Comparison of ENCODE assay signal across 1 mouse cellular context in the genomic region with DNA sequence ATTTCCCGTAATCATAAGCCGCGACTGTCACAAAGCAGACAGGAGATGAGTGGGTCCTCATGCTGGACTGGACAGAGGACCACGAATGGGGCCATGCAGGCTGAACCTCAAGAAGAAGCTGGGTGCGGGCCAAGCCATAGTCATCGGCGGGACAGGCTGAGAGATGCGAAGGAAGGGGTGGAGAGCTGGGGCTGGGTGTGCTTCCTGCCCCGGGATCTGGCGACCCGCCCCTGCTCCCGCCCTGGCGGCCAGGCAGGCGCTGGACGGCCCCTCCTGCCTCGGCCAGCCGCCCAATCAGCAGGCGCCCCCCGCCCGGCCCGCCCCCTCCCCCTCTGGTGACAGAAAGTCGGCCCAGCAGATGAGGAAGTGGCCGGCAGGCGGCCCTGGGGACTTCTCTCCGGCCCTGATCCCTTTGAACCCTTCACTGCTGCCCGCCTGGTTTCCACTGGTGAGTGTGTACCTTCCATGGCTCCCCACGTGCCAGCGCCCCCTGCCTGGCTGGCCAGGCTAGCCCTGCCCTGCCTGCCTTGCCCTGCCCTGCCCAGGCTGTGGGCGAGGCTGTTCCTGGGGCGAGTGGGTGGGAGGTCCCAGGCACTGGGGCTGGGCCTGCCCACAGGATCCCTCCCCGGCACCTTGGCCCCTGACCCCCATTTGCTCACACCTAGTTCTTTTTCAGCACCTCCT.
TF ChIP-seq lines count a peak whose summit lies in the region.

Gene Elovl1 (plus strand): TSS at position 326 of the 684 bp plus-strand sequence.

TF ChIP-seq in MEL, 35 proteins besides CTCF, POLR2A, EP300 and RAD21 (continued from another document):
- TF ChIP-seq GABPA (IDR thresholded peaks at IDR 0.05; ENCODE audit: low read depth, low read length) (no peak), POLR2AphosphoS2 (IDR thresholded peaks at IDR 0.05; ENCODE audit: low read length) (peak; percentile 83; the same call in 1 of the 2 replicates), MXI1 (IDR thresholded peaks at IDR 0.05; ENCODE audit: low read depth, low read length) (no peak), MAZ (IDR thresholded peaks at IDR 0.05; ENCODE audit: low read depth, low read length) (0 out of 2 replicates have a peak, but pooled peaks have one; percentile 15), MAX (IDR thresholded peaks at IDR 0.05; ENCODE audit: low read length) (no peak)
